Mouse (Mus musculus) neural tube, postnatal 0 days (tissue): ENCODE data around the gene Ccdc163. TPM values are rescaled to one million over a fixed set of nuclear protein-coding genes. Genes with fewer than 3 reads are reported as not detected.

Experiments
- polyA plus RNA-seq: library from polyadenylated mRNA; unstranded; fragments of >200 nt; fragmentation: Nextera tagmentation; extraction: Ambion mirVana; gene quantifications from 2 replicates; pipeline ENCODE4 v1.2.1, GENCODE M21; 2015

Ccdc163 gene
- 5.8 and 6.5 TPM in 2 replicates for polyA plus RNA-seq

GRCm38 (mm10) chr4:116708201-116708764, at the start of gene Ccdc163, which contains the start of gene Mmachc:
Ccdc163 (plus strand) TSS chr4:116708509.
Mmachc (minus strand) TSS chr4:116708406.

GRCm38 (mm10) chr4:116685402-116686061, 22.8 kb upstream of the Ccdc163 start, which contains the start of gene Prdx1:
Prdx1 (plus strand) TSS chr4:116685544.

GRCm38 (mm10) chr4:116720343-116721097, 12.2 kb downstream of the Ccdc163 start, which contains the start of gene Tesk2:
Tesk2 (plus strand) TSS chr4:116720948.

Other genes with a start within 250 kb of the Ccdc163 start
- 23.3 and 23.8 TPM in 2 replicates for gene Mast2, start 244.3 kb upstream of the Ccdc163 start, polyA plus RNA-seq
- 9.2 and 11.0 TPM in 2 replicates for gene Ipp, start 201.0 kb upstream of the Ccdc163 start, polyA plus RNA-seq
- 17.5 and 18.3 TPM in 2 replicates for gene Tmem69, start 152.6 kb upstream of the Ccdc163 start, polyA plus RNA-seq
- gene Gpbp1l1, start 150.9 kb upstream of the Ccdc163 start, polyA plus RNA-seq, result 11.7 and 12.6 TPM in 2 replicates
- gene Ccdc17, start 111.9 kb upstream of the Ccdc163 start, polyA plus RNA-seq, result 4.8 and 5.4 TPM in 2 replicates
- 55.0 and 59.1 TPM in 2 replicates for gene Nasp, start 80.6 kb upstream of the Ccdc163 start, polyA plus RNA-seq
- gene Akr1a1, start 56.8 kb upstream of the Ccdc163 start, polyA plus RNA-seq, result 699 and 752 TPM in 2 replicates
- 509 and 614 TPM in 2 replicates for gene Prdx1, start 23.0 kb upstream of the Ccdc163 start, polyA plus RNA-seq
- 14.8 and 19.0 TPM in 2 replicates for gene Mmachc, start 103 bp upstream of the Ccdc163 start, polyA plus RNA-seq
- gene Tesk2, start 12.4 kb downstream of the Ccdc163 start, polyA plus RNA-seq, result 2.5 and 2.8 TPM in 2 replicates
- gene Toe1, start 99.1 kb downstream of the Ccdc163 start, polyA plus RNA-seq, result 23.4 and 25.2 TPM in 2 replicates
- gene Mutyh, start 99.2 kb downstream of the Ccdc163 start, polyA plus RNA-seq, result 4.1 and 4.7 TPM in 2 replicates
- 2.3 and 2.7 TPM in 2 replicates for gene Hpdl, start 113.2 kb downstream of the Ccdc163 start, polyA plus RNA-seq
- gene Zswim5, start 168.9 kb downstream of the Ccdc163 start, polyA plus RNA-seq, result 2.8 and 3.0 TPM in 2 replicates